Mouse (Mus musculus) myocyte (in vitro differentiated cells): ENCODE measurements around the gene P2rx1. TPM values are rescaled to one million over a fixed set of nuclear protein-coding genes. Genes with fewer than 3 reads are reported as not detected.

Experiments used
- H3K27me3 ChIP-seq: one replicate; pipeline ENCODE4 v1.6.1; 2011; ENCODE audit not compliant: control insufficient read depth, insufficient read depth, insufficient read length
- H3K36me3 ChIP-seq: one replicate; pipeline ENCODE4 v1.6.1; 2011; ENCODE audit not compliant: control insufficient read depth, insufficient read depth
- H3K4me2 ChIP-seq: one replicate; pipeline ENCODE4 v1.6.1; 2011; ENCODE audit warnings: low read depth, control low read depth
- H3K4me3 ChIP-seq: one replicate; pipeline ENCODE4 v1.5.1; 2011; ENCODE audit warnings: mild to moderate bottlenecking, control low read depth, moderate library complexity
- H3K79me2 ChIP-seq: one replicate; pipeline ENCODE4 v1.6.1; 2011; ENCODE audit not compliant: control insufficient read depth, insufficient read depth
- H3ac ChIP-seq: one replicate; pipeline ENCODE4 v1.6.1; 2011; ENCODE audit not compliant: control insufficient read depth, insufficient read length
- CEBPB ChIP-seq: IDR thresholded peaks from 2 replicates; pipeline ENCODE4 v1.6.1; 2011; ENCODE audit warnings: mild to moderate bottlenecking, moderate library complexity; ENCODE audit not compliant: poor library complexity, insufficient read depth, severe bottlenecking
- E2F4 ChIP-seq: IDR thresholded peaks from one replicate; pipeline ENCODE4 v1.6.1; 2011; ENCODE audit warnings: mild to moderate bottlenecking, control low read depth, moderate library complexity; ENCODE audit not compliant: insufficient read depth
- MAX ChIP-seq: IDR thresholded peaks from one replicate; pipeline ENCODE4 v1.6.1; 2011; ENCODE audit warnings: low read depth, mild to moderate bottlenecking, control low read depth
- MYOD1 ChIP-seq, 3 experiments: IDR thresholded peaks; one replicate each; pipeline ENCODE4 v1.6.1; 2011; ENCODE audit warnings: control low read depth in 2 of 3, low read depth in 2 of 3, mild to moderate bottlenecking in 2 of 3, moderate library complexity in 1 of 3; ENCODE audit not compliant: insufficient read length in 2 of 3, control insufficient read depth in 1 of 3
- MYOG ChIP-seq, 3 experiments: IDR thresholded peaks; one replicate each; pipeline ENCODE4 v1.6.1; 2011; ENCODE audit warnings: control low read depth in 2 of 3, low read depth in 2 of 3, mild to moderate bottlenecking in 2 of 3; ENCODE audit not compliant: insufficient read length in 2 of 3, control insufficient read depth in 1 of 3, insufficient read depth in 1 of 3
- POLR2A ChIP-seq: IDR thresholded peaks from one replicate; pipeline ENCODE4 v1.6.1; 2011; ENCODE audit warnings: low read depth, mild to moderate bottlenecking, control low read depth, moderate library complexity; ENCODE audit not compliant: insufficient read length
- POLR2AphosphoS2 ChIP-seq: IDR thresholded peaks from one replicate; pipeline ENCODE4 v1.6.1; 2011; ENCODE audit warnings: low read depth, control low read depth; ENCODE audit not compliant: insufficient read length
- REST ChIP-seq: IDR thresholded peaks from one replicate; pipeline ENCODE4 v1.6.1; 2011; ENCODE audit warnings: mild to moderate bottlenecking, control low read depth, moderate library complexity; ENCODE audit not compliant: insufficient read depth, insufficient read length
- SRF ChIP-seq: IDR thresholded peaks from one replicate; pipeline ENCODE4 v1.6.1; 2011; ENCODE audit warnings: low read depth; ENCODE audit not compliant: control insufficient read depth, insufficient read length
- TCF12 ChIP-seq: IDR thresholded peaks from one replicate; pipeline ENCODE4 v1.6.1; 2011; ENCODE audit warnings: mild to moderate bottlenecking, control low read depth; ENCODE audit not compliant: poor library complexity, insufficient read depth, severe bottlenecking
- TCF3 ChIP-seq: IDR thresholded peaks from one replicate; pipeline ENCODE4 v1.6.1; 2011; ENCODE audit warnings: low read depth, control low read depth; ENCODE audit not compliant: insufficient read length
- USF1 ChIP-seq: IDR thresholded peaks from one replicate; pipeline ENCODE4 v1.6.1; 2011; ENCODE audit warnings: low read depth, mild to moderate bottlenecking, control low read depth, moderate library complexity
- polyA plus RNA-seq: library from polyadenylated mRNA; unstranded; fragments of >200 nt; fragmentation: generic; extraction: Trizol; gene quantifications from one replicate; pipeline ENCODE4 v1.2.1, GENCODE M21; 2012; ENCODE audit warnings: missing spikeins

P2rx1 gene
- polyA plus RNA-seq, 1 experiment, result 0.24 TPM

DNA sequence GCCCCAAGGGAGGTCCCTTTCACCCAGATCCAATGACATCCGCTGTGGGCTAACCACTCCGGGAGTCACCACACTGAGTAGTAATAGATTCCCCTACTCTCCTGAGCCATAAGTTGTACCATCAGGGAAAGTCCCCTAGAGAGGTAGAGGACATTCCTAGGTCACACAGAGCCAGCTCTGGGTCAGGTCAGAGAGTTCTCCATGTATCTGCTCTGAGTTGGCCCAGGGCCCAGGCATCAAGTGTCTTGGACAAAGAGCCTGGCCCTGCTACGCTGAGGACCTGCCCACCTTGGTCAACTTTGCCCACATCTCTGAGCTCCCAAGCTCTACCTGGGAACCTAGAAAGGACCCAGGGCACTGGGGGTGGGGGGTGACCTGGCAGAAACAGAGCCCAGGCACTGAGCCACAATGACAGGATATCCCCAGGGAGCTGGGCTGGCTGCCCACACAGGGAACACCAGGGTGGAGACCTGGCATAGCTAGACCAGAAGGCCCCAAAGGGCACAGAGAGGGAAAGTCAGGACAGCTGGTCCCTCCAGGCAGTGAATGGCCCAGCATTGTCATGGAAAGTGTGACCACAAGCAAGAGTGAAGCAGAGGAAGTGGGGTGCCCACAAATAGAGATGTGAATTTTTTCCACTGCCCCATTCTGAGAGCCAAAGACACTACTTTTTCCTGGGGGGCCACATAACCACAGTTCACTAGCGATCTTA lies 45.3 kb upstream of the P2rx1 start:
- no peak for TF ChIP-seq REST
- TF ChIP-seq SRF, result no peak
- peak; percentile 14 to 91 (median 66) for TF ChIP-seq MYOG (IDR thresholded peaks at IDR 0.05; ENCODE audit: control insufficient read depth in 1 of 3, insufficient read depth in 1 of 3, insufficient read length in 2 of 3, low read depth in 2 of 3)
- no peak for TF ChIP-seq POLR2AphosphoS2
- no peak for TF ChIP-seq POLR2A
- TF ChIP-seq MYOD1 (IDR thresholded peaks at IDR 0.05; ENCODE audit: control insufficient read depth in 1 of 3, insufficient read length in 2 of 3, low read depth in 2 of 3), result peak in 2 of 3 experiments; percentile 45 to 76
- peak; percentile 43 for TF ChIP-seq TCF12
- TF ChIP-seq CEBPB, result no peak
- no peak for TF ChIP-seq USF1
- no peak for TF ChIP-seq E2F4
- no peak for TF ChIP-seq MAX
- peak; percentile 23 for TF ChIP-seq TCF3
- Histone ChIP-seq H3K27me3 (no peaks in the 10 kb centered on the region), H3K79me2 (no peaks in the 10 kb centered on the region), H3K4me2 (peak overlapping the region; percentile 12), H3ac (no peak overlapping the region), H3K4me3 (no peak overlapping the region), H3K36me3 (no peaks in the 10 kb centered on the region)

DNA sequence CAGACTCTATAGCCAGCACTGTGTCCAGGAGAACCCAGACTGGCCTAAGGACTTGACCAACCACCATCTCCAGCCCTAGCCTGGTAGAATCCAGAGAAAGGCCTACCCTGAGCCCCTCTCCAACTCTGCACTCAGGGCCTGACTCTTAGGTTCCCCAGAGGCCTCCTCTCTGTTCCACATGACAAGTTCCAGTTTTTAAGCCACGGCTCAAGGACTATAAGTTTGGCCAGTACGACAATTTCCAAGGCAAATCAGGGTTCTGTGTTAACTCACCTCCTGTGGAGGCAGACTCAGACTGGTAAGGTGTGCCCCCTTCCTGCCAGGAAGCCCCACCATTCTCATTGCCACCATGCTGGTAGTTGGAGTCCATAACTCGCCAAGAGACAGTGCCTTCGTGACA lies 44.7 kb upstream of the P2rx1 start:
- Histone ChIP-seq H3K4me3 (no peak overlapping the region), H3K4me2 (peak overlapping the region; percentile 12), H3K36me3 (no peaks in the 10 kb centered on the region), H3K27me3 (no peaks in the 10 kb centered on the region), H3ac (no peak overlapping the region), H3K79me2 (no peaks in the 10 kb centered on the region)
- no peak for TF ChIP-seq MYOG (IDR thresholded peaks at IDR 0.05; ENCODE audit: control insufficient read depth in 1 of 3, insufficient read depth in 1 of 3, insufficient read length in 2 of 3, low read depth in 2 of 3)
- TF ChIP-seq TCF12, result no peak
- TF ChIP-seq CEBPB, result no peak
- TF ChIP-seq MYOD1 (IDR thresholded peaks at IDR 0.05; ENCODE audit: control insufficient read depth in 1 of 3, insufficient read length in 2 of 3, low read depth in 2 of 3), result no peak
- TF ChIP-seq MAX, result no peak
- no peak for TF ChIP-seq POLR2AphosphoS2
- no peak for TF ChIP-seq SRF
- no peak for TF ChIP-seq USF1
- TF ChIP-seq POLR2A, result no peak
- no peak for TF ChIP-seq REST
- no peak for TF ChIP-seq TCF3
- no peak for TF ChIP-seq E2F4

DNA sequence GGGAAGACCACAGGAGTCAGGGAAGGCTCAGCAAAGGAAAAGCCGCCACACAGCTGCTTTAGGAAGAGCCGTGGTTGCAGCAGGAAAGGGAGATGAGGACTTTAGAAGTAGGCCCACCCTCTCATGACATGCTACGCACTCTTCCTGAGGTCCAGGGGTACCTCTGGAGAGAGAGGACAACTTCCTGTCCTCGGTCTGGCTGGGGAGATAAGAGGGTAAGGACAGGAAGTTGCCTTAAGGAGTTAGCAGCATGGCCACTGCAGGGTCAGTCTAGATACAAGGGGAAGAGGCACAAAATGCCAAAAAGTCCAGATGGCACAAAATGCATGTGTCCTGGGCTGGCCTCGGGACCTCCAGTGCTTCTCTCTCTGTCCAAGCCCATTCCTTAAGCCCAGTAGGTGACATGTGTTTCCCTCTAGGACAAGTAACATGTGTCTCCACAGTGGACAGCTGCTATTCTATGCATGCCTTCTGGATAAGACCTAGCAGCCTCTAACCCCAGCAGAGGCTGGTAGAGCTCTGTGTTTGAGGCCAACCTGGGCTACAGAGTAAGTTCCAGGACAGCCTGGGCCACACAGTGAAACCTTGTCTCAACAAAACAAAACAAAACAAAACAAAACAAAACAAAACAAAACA lies 43.4 kb upstream of the P2rx1 start:
- Histone ChIP-seq H3K27me3 (no peaks in the 10 kb centered on the region), H3K79me2 (no peaks in the 10 kb centered on the region), H3K4me2 (no peak overlapping the region), H3ac (no peak overlapping the region), H3K36me3 (no peaks in the 10 kb centered on the region), H3K4me3 (no peak overlapping the region)
- TF ChIP-seq POLR2A (no peak), USF1 (no peak), POLR2AphosphoS2 (no peak), TCF12 (peak; percentile 45), SRF (no peak), MAX (no peak), REST (no peak), E2F4 (no peak), MYOG (IDR thresholded peaks at IDR 0.05; ENCODE audit: control insufficient read depth in 1 of 3, insufficient read depth in 1 of 3, insufficient read length in 2 of 3, low read depth in 2 of 3) (peak in 2 of 3 experiments; percentile 73 to 78), TCF3 (no peak), MYOD1 (IDR thresholded peaks at IDR 0.05; ENCODE audit: control insufficient read depth in 1 of 3, insufficient read length in 2 of 3, low read depth in 2 of 3) (peak in 2 of 3 experiments; percentile 55 to 72), CEBPB (no peak)

DNA sequence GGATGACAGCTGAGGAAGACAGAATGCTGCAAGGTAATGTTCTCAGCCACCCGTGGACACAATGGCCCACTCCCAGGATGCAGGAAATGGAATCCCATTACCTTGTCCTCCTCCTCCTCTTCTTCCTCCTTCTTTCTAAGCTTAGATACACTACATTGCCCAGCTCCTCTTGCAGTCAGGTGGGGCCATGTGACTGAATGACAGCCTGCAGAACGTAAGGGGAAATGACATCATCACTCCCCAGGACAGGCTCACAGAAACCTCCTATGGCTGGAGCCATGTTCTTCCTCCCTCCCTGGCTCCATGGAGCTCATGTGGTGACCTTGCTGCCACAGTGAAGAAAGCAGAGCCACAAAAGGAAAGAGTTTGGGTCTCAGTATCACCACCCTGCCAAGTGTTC lies 41.6 kb upstream of the P2rx1 start:
- TF ChIP-seq POLR2A, result no peak
- TF ChIP-seq MAX, result no peak
- TF ChIP-seq MYOG (IDR thresholded peaks at IDR 0.05; ENCODE audit: control insufficient read depth in 1 of 3, insufficient read depth in 1 of 3, insufficient read length in 2 of 3, low read depth in 2 of 3), result no peak
- TF ChIP-seq POLR2AphosphoS2, result no peak
- TF ChIP-seq CEBPB, result no peak
- Histone ChIP-seq H3ac (no peak overlapping the region), H3K27me3 (peaks cover 13% of the 10 kb centered on the region), H3K4me2 (no peak overlapping the region), H3K79me2 (no peaks in the 10 kb centered on the region), H3K36me3 (no peaks in the 10 kb centered on the region), H3K4me3 (no peak overlapping the region)
